Mouse (Mus musculus): Measurements from ENCODE around the gene Clic3. TPM values are rescaled to one million over a fixed set of nuclear protein-coding genes. Genes with fewer than 3 reads are reported as not detected.

The Clic3 gene
- polyA plus RNA-seq, 1 experiment from 2014 or later: 1.1 TPM

DNA sequence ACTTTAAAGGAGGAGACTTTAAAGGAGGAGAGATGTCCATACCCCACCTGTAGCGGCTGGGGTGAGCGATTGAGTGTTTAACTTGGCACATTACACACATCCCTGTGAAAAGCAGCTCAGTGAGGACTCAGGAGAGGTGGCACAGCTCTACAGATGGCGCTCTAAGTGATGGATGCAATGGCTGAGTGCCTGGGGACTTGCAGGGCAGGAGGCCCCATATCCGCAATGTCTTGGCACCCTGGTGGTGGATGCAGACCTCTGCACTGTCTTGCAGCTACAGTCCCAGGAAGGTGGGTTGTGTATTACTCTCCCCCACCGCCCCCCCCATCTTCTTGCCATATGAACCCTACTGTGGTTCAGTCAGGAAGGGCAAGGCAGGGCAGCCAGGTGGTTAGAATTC lies 50.3 kb downstream of the Clic3 start:
- ATAC-seq (ENCODE audit: low FRiP score): no peak
- WGBS: 34% methylated on average over 5 of the region's 5 CpGs

More for the DNA sequence above, 50.3 kb downstream of the Clic3 start:
- Histone ChIP-seq H3K4me1 (peaks cover 3% of the 10 kb centered on the region), H3K27me3 (no peaks in the 10 kb centered on the region), H3K9me3 (no peaks in the 10 kb centered on the region), H3K4me2 (no peak overlapping the region), H3K9ac (no peak overlapping the region), H3K36me3 (replicated peaks) (peaks cover 35% of the 10 kb centered on the region), H3K4me3 (replicated peaks) (no peak overlapping the region), H3K27ac (no peak overlapping the region)

Small RNA genes within 50 kb of the gene (microRNA-seq; reads per million reads assigned to microRNA genes)
- not detected for gene Mir3087

Other genes with a start within 250 kb of the Clic3 start
- gene Nelfb, start 245.3 kb upstream of the Clic3 start, polyA plus RNA-seq (2016; fragmentation: Nextera tagmentation; extraction: Ambion mirVana): 106 and 111 TPM in 2 replicates
- not detected in 2 replicates for gene Stpg3, start 242.2 kb upstream of the Clic3 start, polyA plus RNA-seq (2016; fragmentation: Nextera tagmentation; extraction: Ambion mirVana)
- 0.46 and 0.87 TPM in 2 replicates for gene Fam166a, start 238.1 kb upstream of the Clic3 start, polyA plus RNA-seq (2016; fragmentation: Nextera tagmentation; extraction: Ambion mirVana)
- gene Tubb4b, start 232.1 kb upstream of the Clic3 start, polyA plus RNA-seq (2016; fragmentation: Nextera tagmentation; extraction: Ambion mirVana): 496 and 501 TPM in 2 replicates
- gene Slc34a3, start 222.5 kb upstream of the Clic3 start, polyA plus RNA-seq (2016; fragmentation: Nextera tagmentation; extraction: Ambion mirVana): not detected in 2 replicates
- not detected in 2 replicates for gene Rnf224, start 220.1 kb upstream of the Clic3 start, polyA plus RNA-seq (2016; fragmentation: Nextera tagmentation; extraction: Ambion mirVana)
- gene Rnf208, start 214.6 kb upstream of the Clic3 start, polyA plus RNA-seq (2016; fragmentation: Nextera tagmentation; extraction: Ambion mirVana): 30.2 and 37.9 TPM in 2 replicates
- gene Cysrt1, start 214.4 kb upstream of the Clic3 start, polyA plus RNA-seq (2016; fragmentation: Nextera tagmentation; extraction: Ambion mirVana): not detected in 2 replicates
- 4.2 and 6.0 TPM in 2 replicates for gene AL732309.1, start 210.0 kb upstream of the Clic3 start, polyA plus RNA-seq (2016; fragmentation: Nextera tagmentation; extraction: Ambion mirVana)
- gene Tmem203, start 201.4 kb upstream of the Clic3 start, polyA plus RNA-seq (2016; fragmentation: Nextera tagmentation; extraction: Ambion mirVana): 17.6 and 18.1 TPM in 2 replicates
- gene Tprn, start 194.2 kb upstream of the Clic3 start, polyA plus RNA-seq (2016; fragmentation: Nextera tagmentation; extraction: Ambion mirVana): 9.3 and 10.0 TPM in 2 replicates
- gene Ssna1, start 184.4 kb upstream of the Clic3 start, polyA plus RNA-seq (2016; fragmentation: Nextera tagmentation; extraction: Ambion mirVana): 207 and 224 TPM in 2 replicates
- gene Anapc2, start 184.4 kb upstream of the Clic3 start, polyA plus RNA-seq (2016; fragmentation: Nextera tagmentation; extraction: Ambion mirVana): 134 and 141 TPM in 2 replicates
- gene Tmem210, start 168.7 kb upstream of the Clic3 start, polyA plus RNA-seq (2016; fragmentation: Nextera tagmentation; extraction: Ambion mirVana): not detected in 2 replicates
- gene Lrrc26, start 166.9 kb upstream of the Clic3 start, polyA plus RNA-seq (2016; fragmentation: Nextera tagmentation; extraction: Ambion mirVana): not detected in 2 replicates
- gene Grin1, start 137.7 kb upstream of the Clic3 start, polyA plus RNA-seq (2016; fragmentation: Nextera tagmentation; extraction: Ambion mirVana): 2.2 and 5.6 TPM in 2 replicates
- gene Man1b1, start 124.5 kb upstream of the Clic3 start, polyA plus RNA-seq (2016; fragmentation: Nextera tagmentation; extraction: Ambion mirVana): 74.8 and 80.8 TPM in 2 replicates
- 18.0 and 19.9 TPM in 2 replicates for gene Dpp7, start 100.5 kb upstream of the Clic3 start, polyA plus RNA-seq (2016; fragmentation: Nextera tagmentation; extraction: Ambion mirVana)
- 4.0 and 4.3 TPM in 2 replicates for gene Uap1l1, start 91.2 kb upstream of the Clic3 start, polyA plus RNA-seq (2016; fragmentation: Nextera tagmentation; extraction: Ambion mirVana)
- 60.8 and 67.8 TPM in 2 replicates for gene Sapcd2, start 84.5 kb upstream of the Clic3 start, polyA plus RNA-seq (2016; fragmentation: Nextera tagmentation; extraction: Ambion mirVana)
- 0.22 TPM in 1 of 2 replicates, not detected in the other for gene Entpd2, start 61.0 kb upstream of the Clic3 start, polyA plus RNA-seq (2016; fragmentation: Nextera tagmentation; extraction: Ambion mirVana)
- 192 and 198 TPM in 2 replicates for gene Npdc1, start 57.5 kb upstream of the Clic3 start, polyA plus RNA-seq (2016; fragmentation: Nextera tagmentation; extraction: Ambion mirVana)
- 0.14 TPM in 1 of 2 replicates, not detected in the other for gene Fut7, start 33.6 kb upstream of the Clic3 start, polyA plus RNA-seq (2016; fragmentation: Nextera tagmentation; extraction: Ambion mirVana)
- 10.9 and 12.5 TPM in 2 replicates for gene Abca2, start 28.1 kb upstream of the Clic3 start, polyA plus RNA-seq (2016; fragmentation: Nextera tagmentation; extraction: Ambion mirVana)
- gene Paxx, start 4.3 kb downstream of the Clic3 start, polyA plus RNA-seq (2016; fragmentation: Nextera tagmentation; extraction: Ambion mirVana): 34.5 and 39.1 TPM in 2 replicates
- gene Ptgds, start 13.2 kb downstream of the Clic3 start, polyA plus RNA-seq (2016; fragmentation: Nextera tagmentation; extraction: Ambion mirVana): 0.69 and 1.3 TPM in 2 replicates
- gene Lcn12, start 37.1 kb downstream of the Clic3 start, polyA plus RNA-seq (2016; fragmentation: Nextera tagmentation; extraction: Ambion mirVana): not detected in 2 replicates
- 102 and 110 TPM in 2 replicates for gene Fbxw5, start 43.9 kb downstream of the Clic3 start, polyA plus RNA-seq (2016; fragmentation: Nextera tagmentation; extraction: Ambion mirVana)
- gene C8g, start 44.9 kb downstream of the Clic3 start, polyA plus RNA-seq (2016; fragmentation: Nextera tagmentation; extraction: Ambion mirVana): 4.7 and 5.4 TPM in 2 replicates
- gene Traf2, start 90.1 kb downstream of the Clic3 start, polyA plus RNA-seq (2016; fragmentation: Nextera tagmentation; extraction: Ambion mirVana): 33.8 and 36.8 TPM in 2 replicates
- 332 and 360 TPM in 2 replicates for gene Edf1, start 101.0 kb downstream of the Clic3 start, polyA plus RNA-seq (2016; fragmentation: Nextera tagmentation; extraction: Ambion mirVana)
- gene Mamdc4, start 118.0 kb downstream of the Clic3 start, polyA plus RNA-seq (2016; fragmentation: Nextera tagmentation; extraction: Ambion mirVana): 5.2 and 5.9 TPM in 2 replicates
- 154 and 158 TPM in 2 replicates for gene Phpt1, start 118.4 kb downstream of the Clic3 start, polyA plus RNA-seq (2016; fragmentation: Nextera tagmentation; extraction: Ambion mirVana)
- 0.91 and 1.5 TPM in 2 replicates for gene Ajm1, start 124.9 kb downstream of the Clic3 start, polyA plus RNA-seq (2016; fragmentation: Nextera tagmentation; extraction: Ambion mirVana)
- gene Rabl6, start 151.7 kb downstream of the Clic3 start, polyA plus RNA-seq (2016; fragmentation: Nextera tagmentation; extraction: Ambion mirVana): 76.6 and 76.8 TPM in 2 replicates
- gene Ccdc183, start 160.8 kb downstream of the Clic3 start, polyA plus RNA-seq (2016; fragmentation: Nextera tagmentation; extraction: Ambion mirVana): 0.22 and 0.23 TPM in 2 replicates
- 13.2 and 13.4 TPM in 2 replicates for gene Tmem141, start 165.2 kb downstream of the Clic3 start, polyA plus RNA-seq (2016; fragmentation: Nextera tagmentation; extraction: Ambion mirVana)
- 0.83 and 0.88 TPM in 2 replicates for gene Fcna, start 171.2 kb downstream of the Clic3 start, polyA plus RNA-seq (2016; fragmentation: Nextera tagmentation; extraction: Ambion mirVana)
- not detected in 2 replicates for gene Lcn8, start 196.3 kb downstream of the Clic3 start, polyA plus RNA-seq (2016; fragmentation: Nextera tagmentation; extraction: Ambion mirVana)
- gene Lcn5, start 201.1 kb downstream of the Clic3 start, polyA plus RNA-seq (2016; fragmentation: Nextera tagmentation; extraction: Ambion mirVana): not detected in 2 replicates
- not detected in 2 replicates for gene Lcn6, start 219.9 kb downstream of the Clic3 start, polyA plus RNA-seq (2016; fragmentation: Nextera tagmentation; extraction: Ambion mirVana)
- not detected in 2 replicates for gene Lcn10, start 225.9 kb downstream of the Clic3 start, polyA plus RNA-seq (2016; fragmentation: Nextera tagmentation; extraction: Ambion mirVana)
- not detected in 2 replicates for gene Obp2a, start 243.2 kb downstream of the Clic3 start, polyA plus RNA-seq (2016; fragmentation: Nextera tagmentation; extraction: Ambion mirVana)
- gene Bmyc, start 249.9 kb downstream of the Clic3 start, polyA plus RNA-seq (2016; fragmentation: Nextera tagmentation; extraction: Ambion mirVana): 81.0 and 81.8 TPM in 2 replicates